Mouse (Mus musculus): ENCODE results near the gene Slc35f6.

Gene Slc35f6

GRCm38 (mm10) chr5:30609918-30610645 is 37.7 kb upstream of the Slc35f6 start:
- H3K36me3 ChIP-seq (ENCODE audit: insufficient read depth, low read length): no peaks in the 10 kb centered on the region
- no peak overlapping the region for H3K4me3 ChIP-seq (replicated peaks; ENCODE audit: low read length)
- H3K27me3 ChIP-seq (ENCODE audit: insufficient read depth, low read length): peaks cover 11% of the 10 kb centered on the region
- peaks cover 74% of the 10 kb centered on the region for H3K4me1 ChIP-seq (replicated peaks; ENCODE audit: low read depth, low read length)
- H3K9me3 ChIP-seq (ENCODE audit: low read length): no peaks in the 10 kb centered on the region
- TF ChIP-seq POU5F1 (IDR thresholded peaks at IDR 0.05; ENCODE audit: borderline replicate concordance, low read length) (no peak), CTCF (conservative IDR thresholded peaks at IDR 0.05; ENCODE audit: low read length) (no peak), NANOG (IDR thresholded peaks at IDR 0.05; ENCODE audit: borderline replicate concordance, low read length) (no peak)

- H3K4me3 ChIP-seq (replicated peaks; ENCODE audit: low read length): peak overlapping the region; percentile 6; the same call in 1 of the 2 replicates
- peaks cover 74% of the 10 kb centered on the region for H3K4me1 ChIP-seq (replicated peaks; ENCODE audit: low read depth, low read length)
- H3K9me3 ChIP-seq (ENCODE audit: low read length): no peaks in the 10 kb centered on the region
- TF ChIP-seq POU5F1 (IDR thresholded peaks at IDR 0.05; ENCODE audit: borderline replicate concordance, low read length) (no peak), CTCF (conservative IDR thresholded peaks at IDR 0.05; ENCODE audit: low read length) (no peak), NANOG (IDR thresholded peaks at IDR 0.05; ENCODE audit: borderline replicate concordance, low read length) (no peak)
- H3K36me3 ChIP-seq (ENCODE audit: insufficient read depth, low read length): no peaks in the 10 kb centered on the region
- peaks cover 11% of the 10 kb centered on the region for H3K27me3 ChIP-seq (ENCODE audit: insufficient read depth, low read length)
Measured at GRCm38 (mm10) chr5:30611091-30611490, 36.6 kb upstream of the Slc35f6 start.

DNA sequence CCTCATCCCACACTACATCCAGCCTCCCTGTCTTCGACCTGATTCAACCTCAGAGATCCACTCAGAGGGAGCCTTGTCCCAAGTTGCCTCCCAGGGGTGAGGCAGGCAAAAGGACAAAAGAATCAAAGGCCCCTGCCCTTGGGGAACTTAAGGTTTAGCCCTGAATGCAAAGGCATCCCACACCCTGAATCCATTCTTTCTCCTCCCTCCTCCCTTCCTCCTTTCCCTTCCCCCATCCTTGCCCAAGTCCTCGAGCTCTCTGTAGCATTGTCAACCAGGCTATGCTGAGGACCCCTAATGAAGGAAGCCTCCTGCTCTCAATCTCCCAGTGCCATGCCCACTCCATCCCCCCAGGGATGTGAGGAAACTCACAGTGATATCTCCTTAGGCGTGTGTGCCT is 36.0 kb upstream of the Slc35f6 start:
- Histone ChIP-seq H3K27me3 (ENCODE audit: insufficient read depth, low read length) (peaks cover 7% of the 10 kb centered on the region; the same call in 1 of the 2 replicates), H3K9me3 (ENCODE audit: low read length) (no peaks in the 10 kb centered on the region), H3K36me3 (ENCODE audit: insufficient read depth, low read length) (no peaks in the 10 kb centered on the region), H3K4me3 (replicated peaks; ENCODE audit: low read length) (peak overlapping the region; percentile 6; the same call in 1 of the 2 replicates), H3K4me1 (replicated peaks; ENCODE audit: low read depth, low read length) (peaks cover 74% of the 10 kb centered on the region)
- TF ChIP-seq NANOG (IDR thresholded peaks at IDR 0.05; ENCODE audit: borderline replicate concordance, low read length) (no peak), POU5F1 (IDR thresholded peaks at IDR 0.05; ENCODE audit: borderline replicate concordance, low read length) (no peak), CTCF (conservative IDR thresholded peaks at IDR 0.05; ENCODE audit: low read length) (no peak)

- Histone ChIP-seq H3K36me3 (ENCODE audit: insufficient read depth, low read length) (no peaks in the 10 kb centered on the region), H3K27me3 (ENCODE audit: insufficient read depth, low read length) (no peaks in the 10 kb centered on the region), H3K4me3 (replicated peaks; ENCODE audit: low read length) (no peak overlapping the region), H3K9me3 (ENCODE audit: low read length) (no peaks in the 10 kb centered on the region), H3K4me1 (replicated peaks; ENCODE audit: low read depth, low read length) (peaks cover 82% of the 10 kb centered on the region)
- TF ChIP-seq NANOG (IDR thresholded peaks at IDR 0.05; ENCODE audit: borderline replicate concordance, low read length) (no peak), POU5F1 (IDR thresholded peaks at IDR 0.05; ENCODE audit: borderline replicate concordance, low read length) (no peak), CTCF (conservative IDR thresholded peaks at IDR 0.05; ENCODE audit: low read length) (no peak)
Measured at GRCm38 (mm10) chr5:30612575-30612974, 35.2 kb upstream of the Slc35f6 start.

- H3K4me1 ChIP-seq (replicated peaks; ENCODE audit: low read depth, low read length): peaks cover 89% of the 10 kb centered on the region
- H3K36me3 ChIP-seq (ENCODE audit: insufficient read depth, low read length): no peaks in the 10 kb centered on the region
- TF ChIP-seq CTCF (conservative IDR thresholded peaks at IDR 0.05; ENCODE audit: low read length): no peak
- TF ChIP-seq NANOG (IDR thresholded peaks at IDR 0.05; ENCODE audit: borderline replicate concordance, low read length): no peak
- no peak for TF ChIP-seq POU5F1 (IDR thresholded peaks at IDR 0.05; ENCODE audit: borderline replicate concordance, low read length)
Measured at GRCm38 (mm10) chr5:30613242-30613641, 34.5 kb upstream of the Slc35f6 start.

GRCm38 (mm10) chr5:30614221-30614620 is 33.5 kb upstream of the Slc35f6 start:
- H3K4me1 ChIP-seq (replicated peaks; ENCODE audit: low read depth, low read length): peaks cover 90% of the 10 kb centered on the region
- peak overlapping the region; percentile 45 for H3K4me3 ChIP-seq (replicated peaks; ENCODE audit: low read length)
- H3K27me3 ChIP-seq (ENCODE audit: insufficient read depth, low read length): peaks cover 11% of the 10 kb centered on the region
- TF ChIP-seq NANOG (IDR thresholded peaks at IDR 0.05; ENCODE audit: borderline replicate concordance, low read length) (no peak), CTCF (conservative IDR thresholded peaks at IDR 0.05; ENCODE audit: low read length) (no peak), POU5F1 (IDR thresholded peaks at IDR 0.05; ENCODE audit: borderline replicate concordance, low read length) (no peak)
- no peaks in the 10 kb centered on the region for H3K9me3 ChIP-seq (ENCODE audit: low read length)
- no peaks in the 10 kb centered on the region for H3K36me3 ChIP-seq (ENCODE audit: insufficient read depth, low read length)

More at GRCm38 (mm10) chr5:30613242-30613641, 34.5 kb upstream of the Slc35f6 start:
- Histone ChIP-seq H3K27me3 (ENCODE audit: insufficient read depth, low read length) (peaks cover 2% of the 10 kb centered on the region; the same call in 1 of the 2 replicates), H3K4me3 (replicated peaks; ENCODE audit: low read length) (no peak overlapping the region), H3K9me3 (ENCODE audit: low read length) (no peaks in the 10 kb centered on the region)

GRCm38 (mm10) chr5:30615416-30615815 is 32.3 kb upstream of the Slc35f6 start:
- peaks cover 79% of the 10 kb centered on the region for H3K4me1 ChIP-seq (replicated peaks; ENCODE audit: low read depth, low read length)
- no peaks in the 10 kb centered on the region for H3K36me3 ChIP-seq (ENCODE audit: insufficient read depth, low read length)
- H3K27me3 ChIP-seq (ENCODE audit: insufficient read depth, low read length): peaks cover 19% of the 10 kb centered on the region
- peak overlapping the region; percentile 45; the same call in 1 of the 2 replicates for H3K4me3 ChIP-seq (replicated peaks; ENCODE audit: low read length)
- TF ChIP-seq POU5F1 (IDR thresholded peaks at IDR 0.05; ENCODE audit: borderline replicate concordance, low read length): no peak
- no peak for TF ChIP-seq NANOG (IDR thresholded peaks at IDR 0.05; ENCODE audit: borderline replicate concordance, low read length)
- no peak for TF ChIP-seq CTCF (conservative IDR thresholded peaks at IDR 0.05; ENCODE audit: low read length)
- H3K9me3 ChIP-seq (ENCODE audit: low read length): no peaks in the 10 kb centered on the region

GRCm38 (mm10) chr5:30615819-30616218 is 31.9 kb upstream of the Slc35f6 start:
- Histone ChIP-seq H3K4me3 (replicated peaks; ENCODE audit: low read length) (no peak overlapping the region), H3K27me3 (ENCODE audit: insufficient read depth, low read length) (peaks cover 23% of the 10 kb centered on the region), H3K4me1 (replicated peaks; ENCODE audit: low read depth, low read length) (peaks cover 79% of the 10 kb centered on the region), H3K36me3 (ENCODE audit: insufficient read depth, low read length) (no peaks in the 10 kb centered on the region), H3K9me3 (ENCODE audit: low read length) (no peaks in the 10 kb centered on the region)
- TF ChIP-seq NANOG (IDR thresholded peaks at IDR 0.05; ENCODE audit: borderline replicate concordance, low read length): no peak
- no peak for TF ChIP-seq CTCF (conservative IDR thresholded peaks at IDR 0.05; ENCODE audit: low read length)
- no peak for TF ChIP-seq POU5F1 (IDR thresholded peaks at IDR 0.05; ENCODE audit: borderline replicate concordance, low read length)
